Comparison of ENCODE assay signal across 16 mouse cellular contexts in the genomic region with DNA sequence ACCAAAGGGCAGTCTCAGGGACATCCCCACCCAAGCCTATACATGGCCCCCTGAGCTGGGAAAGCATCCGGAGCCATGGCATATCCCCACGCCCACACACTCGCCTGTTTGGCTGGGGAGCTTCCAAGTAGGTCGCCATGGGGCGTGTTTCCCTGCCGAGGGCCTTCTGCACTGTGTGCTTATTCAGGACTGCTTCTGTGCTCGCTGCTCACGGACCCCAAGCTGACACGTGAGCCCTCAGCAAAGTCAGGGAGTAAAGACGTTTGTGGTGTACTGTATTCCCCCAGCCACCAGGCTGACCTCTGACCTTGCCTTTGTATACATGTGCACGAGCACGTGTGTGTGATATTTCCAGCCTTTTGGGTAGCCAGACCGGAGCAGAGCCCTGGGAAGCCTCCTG. TPM values are rescaled to one million over a fixed set of nuclear protein-coding genes. Genes with fewer than 3 reads are reported as not detected.
DNase-seq lines count a peak whose midpoint lies in the region; TF ChIP-seq lines count a peak whose summit lies in the region.
"Had no signal": no experiment of that assay in that cellular context is flagged by ENCODE, and none has a peak within 500 bp of the region (broad histone marks: within the 10 kb centered on the region; RNA-seq: fewer than 3 reads in every experiment).

No protein-coding gene starts in this region.

- peaks cover 58% of the 10 kb centered on the region for H3K4me1 ChIP-seq in embryonic facial prominence, embryonic 10.5 days

- TF ChIP-seq CTCF in gastrocnemius, adult 2 months (IDR thresholded peaks at IDR 0.05): no peak

- no peak overlapping the region for H3K4me3 ChIP-seq in gastrocnemius, adult 2 months
- H3K4me3 ChIP-seq in embryonic facial prominence, embryonic 10.5 days: no peak overlapping the region
- H3K4me3 ChIP-seq: forebrain, embryonic 12.5 days; kidney, embryonic 15.5 days; limb, embryonic 12.5 days; midbrain, embryonic 15.5 days had no signal

- intact Hi-C loops in gastrocnemius, adult 2 months (cut with DNase I): no loop called here

- H3K9me3 ChIP-seq in embryonic facial prominence, embryonic 10.5 days: no peaks in the 10 kb centered on the region
- H3K9me3 ChIP-seq: forebrain, embryonic 12.5 days; kidney, embryonic 15.5 days; limb, embryonic 12.5 days; midbrain, embryonic 15.5 days had no signal

- H3K27me3 ChIP-seq in embryonic facial prominence, embryonic 10.5 days (replicated peaks; ENCODE audit: low read depth, poor library complexity, severe bottlenecking): peaks cover 22% of the 10 kb centered on the region
- H3K27me3 ChIP-seq: forebrain, embryonic 12.5 days; kidney, embryonic 15.5 days; limb, embryonic 12.5 days; midbrain, embryonic 15.5 days had no signal

- peak; percentile 54 for DNase-seq in gastrocnemius, adult 2 months
- no peak for DNase-seq in gastrocnemius, adult 8-10 months (ENCODE audit: low spot score in 2 of 2)
- peak; percentile 74 for DNase-seq in retina, postnatal 1 day
- DNase-seq in retina, embryonic 14.5 days (ENCODE audit: low spot score): no peak
- DNase-seq in cerebellum, adult 11-12 months: peak; percentile 88
- peak; percentile 81 to 82 for DNase-seq in cerebellum, postnatal 36 days
- no peak for DNase-seq in embryonic facial prominence, embryonic 10.5 days (ENCODE audit: low spot score)
- DNase-seq: B cell, adult 2 months; heart, postnatal 14 days; lung, adult 18-20 months; thymus, postnatal 36 days had no signal

- peaks cover 16% of the 10 kb centered on the region for H3K36me3 ChIP-seq in embryonic facial prominence, embryonic 10.5 days (replicated peaks)
- H3K36me3 ChIP-seq: midbrain, embryonic 15.5 days had no signal

- peak overlapping the region; percentile 68; the same call in 1 of the 2 replicates for H3K27ac ChIP-seq in gastrocnemius, adult 2 months
- no peak overlapping the region for H3K27ac ChIP-seq in embryonic facial prominence, embryonic 10.5 days (replicated peaks)
- H3K27ac ChIP-seq: forebrain, embryonic 12.5 days; kidney, embryonic 15.5 days; limb, embryonic 12.5 days; midbrain, embryonic 15.5 days had no signal

- WGBS in embryonic facial prominence, embryonic 10.5 days: 45% methylated on average over 13 of the region's 13 CpGs

RNA-seq across cellular contexts. Expression of a gene that starts 24.5 kb away (rescaled TPM):
- 10 to 100 TPM; 12.7 to 16.3 TPM for total RNA-seq in gastrocnemius, adult 2 months (2021)
- total RNA-seq in gastrocnemius, adult 8-10 months (2022): 10 to 100 TPM; 13.3 to 16.6 (median 15.8) TPM
- 18.2 and 18.4 TPM in 2 replicates for polyA plus RNA-seq in embryonic facial prominence, embryonic 10.5 days (2016; fragmentation: Nextera tagmentation; extraction: Ambion mirVana)

RNA-seq across cellular contexts. Expression of a gene that starts 24.8 kb away (rescaled TPM):
- 1 to 10 TPM; 7.3 to 7.4 TPM for total RNA-seq in gastrocnemius, adult 2 months (2021)
- 1 to 10 TPM; 4.3 to 7.2 (median 6.3) TPM for total RNA-seq in gastrocnemius, adult 8-10 months (2022)
- 10.1 and 10.3 TPM in 2 replicates for polyA plus RNA-seq in embryonic facial prominence, embryonic 10.5 days (2016; fragmentation: Nextera tagmentation; extraction: Ambion mirVana)

RNA-seq across cellular contexts. Expression of a gene that starts 49.0 kb away (rescaled TPM):
- 1 to 10 TPM; 1.8 to 2.6 TPM for total RNA-seq in gastrocnemius, adult 2 months (2021)
- 1 to 10 TPM; 1.3 to 2.0 (median 1.5) TPM for total RNA-seq in gastrocnemius, adult 8-10 months (2022)
- polyA plus RNA-seq in embryonic facial prominence, embryonic 10.5 days (2016; fragmentation: Nextera tagmentation; extraction: Ambion mirVana): 39.2 and 42.5 TPM in 2 replicates

RNA-seq across cellular contexts. Expression of a gene that starts 54.9 kb away (rescaled TPM):
- under 1 TPM in 1 of 2 experiments, not detected in 1; 0.06 TPM for total RNA-seq in gastrocnemius, adult 2 months (2021)
- under 1 TPM; 0.05 to 0.16 (median 0.14) TPM for total RNA-seq in gastrocnemius, adult 8-10 months (2022)
- 0.06 and 0.07 TPM in 2 replicates for polyA plus RNA-seq in embryonic facial prominence, embryonic 10.5 days (2016; fragmentation: Nextera tagmentation; extraction: Ambion mirVana)
- polyA plus RNA-seq: forebrain, embryonic 12.5 days; kidney, embryonic 15.5 days; stomach, embryonic 16.5 days had no signal

Comparison
In these comparisons a context has a peak if more than half of its experiments do, and no peak if none do; other contexts are left out.
1. DNase-seq: peak in gastrocnemius, adult 2 months (single experiment), retina, postnatal 1 day (single experiment), cerebellum, adult 11-12 months (single experiment) and cerebellum, postnatal 36 days (2 of 2); none in gastrocnemius, adult 8-10 months (0 of 2), retina, embryonic 14.5 days (single experiment) and embryonic facial prominence, embryonic 10.5 days (single experiment).